Mouse (Mus musculus) kidney, postnatal 0 days (tissue): Measurements from ENCODE around the gene Lypd3. TPM values are rescaled to one million over a fixed set of nuclear protein-coding genes. Genes with fewer than 3 reads are reported as not detected.

ENCODE experiments used
- ATAC-seq: fragments of 200-750 bp; cut with Nextera tagmentation; replicated peaks from 2 replicates; pipeline ENCODE4 v1.8.0; 2017; ENCODE audit warnings: low read depth, moderate number of reproducible peaks, moderate TSS enrichment, moderate library complexity; ENCODE audit not compliant: low FRiP score
- DNase-seq: peaks from one replicate; pipeline ENCODE4 v3.0.0-alpha.2; 2016; ENCODE audit warnings: low spot score
- H3K27ac ChIP-seq: fragments of 300-500 bp; sonication (generic); 2 replicates; pipeline ENCODE4 v1.5.1; 2014; ENCODE audit warnings: mild to moderate bottlenecking
- H3K27me3 ChIP-seq: fragments of 300-500 bp; sonication (generic); 2 replicates; pipeline ENCODE4 v1.6.1; 2014; ENCODE audit warnings: low read length, mixed read lengths; ENCODE audit not compliant: insufficient read depth
- H3K36me3 ChIP-seq: fragments of 300-500 bp; sonication (generic); 2 replicates; pipeline ENCODE4 v1.6.1; 2014; ENCODE audit warnings: low read length, mixed read lengths; ENCODE audit not compliant: insufficient read depth
- H3K4me1 ChIP-seq: fragments of 300-500 bp; sonication (generic); replicated peaks from 2 replicates; pipeline ENCODE4 v1.6.1; 2014; ENCODE audit warnings: antibody characterized with exemption, low read length, mixed read lengths; ENCODE audit not compliant: insufficient read depth
- H3K4me2 ChIP-seq: fragments of 300-500 bp; sonication (generic); 2 replicates; pipeline ENCODE4 v1.6.1; 2014; ENCODE audit warnings: mild to moderate bottlenecking, low read length, moderate library complexity, mixed read lengths
- H3K4me3 ChIP-seq: fragments of 300-500 bp; sonication (generic); replicated peaks from 2 replicates; pipeline ENCODE4 v1.5.1; 2014; ENCODE audit warnings: low read depth, low read length
- H3K9ac ChIP-seq: fragments of 300-500 bp; sonication (generic); 2 replicates; pipeline ENCODE4 v1.6.1; 2014; ENCODE audit warnings: low read depth, low read length
- H3K9me3 ChIP-seq: fragments of 300-500 bp; sonication (generic); replicated peaks from 2 replicates; pipeline ENCODE4 v1.6.1; 2016; ENCODE audit warnings: low read length, inconsistent platforms, mixed read lengths
- CTCF ChIP-seq: IDR thresholded peaks from 2 replicates; pipeline ENCODE4 v1.5.1; 2016; ENCODE audit warnings: antibody characterized with exemption, low read depth, mild to moderate bottlenecking, moderate library complexity
- WGBS: fragments of 180-500 bp; shearing (Covaris S2); extraction: QIAGEN DNeasy Blood & Tissue Kit; methylation state at CpG from one replicate; pipeline ENCODE4 v1.1.7; 2014; 5-methylcytosine and 5-hydroxymethylcytosine counted together
- polyA plus RNA-seq: library from polyadenylated mRNA; unstranded; fragments of >200 nt; fragmentation: Nextera tagmentation; extraction: Ambion mirVana; gene quantifications from 2 replicates; pipeline ENCODE4 v1.2.1, GENCODE M21; 2015

The Lypd3 gene
- polyA plus RNA-seq, 1 experiment from 2014 or later: 0.88 TPM

- H3K27me3 ChIP-seq: no peaks in the 10 kb centered on the region
- H3K36me3 ChIP-seq: no peaks in the 10 kb centered on the region
- DNase-seq (peak; percentile 57), ATAC-seq (0 out of 2 replicates have a peak, but pooled peaks have one; percentile 13)
- no peak overlapping the region for H3K4me3 ChIP-seq
- H3K4me2 ChIP-seq: no peak overlapping the region
- 22% methylated on average over 7 of the region's 7 CpGs for WGBS
- peak; percentile 87 for TF ChIP-seq CTCF
- H3K9ac ChIP-seq: no peak overlapping the region
- H3K9me3 ChIP-seq: no peaks in the 10 kb centered on the region
- no peaks in the 10 kb centered on the region for H3K4me1 ChIP-seq
- H3K27ac ChIP-seq: no peak overlapping the region
Observed at GRCm38 (mm10) chr7:24653681-24654080, 17.3 kb downstream of the Lypd3 start.

GRCm38 (mm10) chr7:24659737-24660357 lies 23.5 kb downstream of the Lypd3 start:
- Histone ChIP-seq H3K27ac (no peak overlapping the region), H3K9me3 (no peaks in the 10 kb centered on the region), H3K4me3 (no peak overlapping the region), H3K4me1 (no peaks in the 10 kb centered on the region), H3K4me2 (no peak overlapping the region), H3K36me3 (no peaks in the 10 kb centered on the region), H3K9ac (no peak overlapping the region), H3K27me3 (no peaks in the 10 kb centered on the region)
- no peak for ATAC-seq
- TF ChIP-seq CTCF: no peak
- WGBS: 33% methylated on average over 12 of the region's 12 CpGs
- no peak for DNase-seq

- 61% methylated on average over 17 of the region's 17 CpGs for WGBS
- H3K9me3 ChIP-seq: no peaks in the 10 kb centered on the region
- H3K4me2 ChIP-seq: no peak overlapping the region
- no peak overlapping the region for H3K27ac ChIP-seq
- TF ChIP-seq CTCF: no peak
- DNase-seq (no peak), ATAC-seq (no peak)
- no peaks in the 10 kb centered on the region for H3K4me1 ChIP-seq
- H3K36me3 ChIP-seq: no peaks in the 10 kb centered on the region
- no peak overlapping the region for H3K4me3 ChIP-seq
- H3K9ac ChIP-seq: no peak overlapping the region
- H3K27me3 ChIP-seq: no peaks in the 10 kb centered on the region
Observed at GRCm38 (mm10) chr7:24661118-24661904, 25.0 kb downstream of the Lypd3 start.

- 13% methylated on average over 8 of the region's 8 CpGs for WGBS
- no peaks in the 10 kb centered on the region for H3K27me3 ChIP-seq
- DNase-seq: peak; percentile 77
- no peak overlapping the region for H3K4me2 ChIP-seq
- H3K36me3 ChIP-seq: no peaks in the 10 kb centered on the region
- H3K27ac ChIP-seq: no peak overlapping the region
- TF ChIP-seq CTCF: peak; percentile 93
- no peak overlapping the region for H3K9ac ChIP-seq
- ATAC-seq: peak; percentile 36; the same call in 1 of the 2 replicates
- no peaks in the 10 kb centered on the region for H3K9me3 ChIP-seq
- H3K4me3 ChIP-seq: no peak overlapping the region
- H3K4me1 ChIP-seq: no peaks in the 10 kb centered on the region
Observed at GRCm38 (mm10) chr7:24662575-24662974, 26.2 kb downstream of the Lypd3 start.

GRCm38 (mm10) chr7:24664301-24664700 lies 28.0 kb downstream of the Lypd3 start:
- Histone ChIP-seq H3K4me2 (no peak overlapping the region), H3K9ac (no peak overlapping the region), H3K4me1 (no peaks in the 10 kb centered on the region), H3K27me3 (no peaks in the 10 kb centered on the region), H3K4me3 (no peak overlapping the region), H3K9me3 (no peaks in the 10 kb centered on the region), H3K36me3 (no peaks in the 10 kb centered on the region), H3K27ac (no peak overlapping the region)
- WGBS: 41% methylated on average over 8 of the region's 8 CpGs
- TF ChIP-seq CTCF: no peak
- DNase-seq: no peak
- no peak for ATAC-seq

- WGBS: 78% methylated on average over 9 of the region's 9 CpGs
- H3K27me3 ChIP-seq: no peaks in the 10 kb centered on the region
- no peaks in the 10 kb centered on the region for H3K9me3 ChIP-seq
- H3K4me2 ChIP-seq: no peak overlapping the region
- no peaks in the 10 kb centered on the region for H3K4me1 ChIP-seq
- H3K27ac ChIP-seq: no peak overlapping the region
- ATAC-seq (no peak), DNase-seq (no peak)
- H3K9ac ChIP-seq: no peak overlapping the region
- no peak for TF ChIP-seq CTCF
- no peaks in the 10 kb centered on the region for H3K36me3 ChIP-seq
- no peak overlapping the region for H3K4me3 ChIP-seq
Observed at GRCm38 (mm10) chr7:24664959-24665358, 28.6 kb downstream of the Lypd3 start.
